Mouse (Mus musculus): Measurements from ENCODE around the gene Nfix.

Gene Nfix

GRCm38 (mm10) chr8:84738715-84739400 is 61.3 kb downstream of the Nfix start:
- DNase-seq (ENCODE audit: low read depth, low spot score): no peak

DNA sequence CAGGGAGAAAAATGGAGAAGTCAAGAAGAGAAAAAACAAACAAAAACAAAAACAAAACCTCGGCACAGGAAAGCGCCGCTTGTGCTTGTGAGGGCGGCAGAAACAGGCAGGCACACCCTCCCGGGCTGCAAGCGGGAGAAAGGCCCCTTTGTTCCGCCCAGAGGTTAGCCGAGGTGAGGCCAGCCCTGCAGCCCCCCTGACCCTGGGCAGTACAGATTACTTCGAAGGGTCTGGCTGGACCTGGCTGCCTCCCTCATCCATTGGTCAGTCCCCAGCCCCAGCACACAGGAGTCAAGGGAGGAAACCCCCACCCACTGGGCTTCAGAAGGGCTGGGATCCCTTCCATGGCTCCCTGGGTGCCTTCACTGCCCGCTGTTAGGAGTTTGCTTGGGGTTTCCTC is 61.9 kb downstream of the Nfix start:
- no peak for DNase-seq (ENCODE audit: low read depth, low spot score)

DNA sequence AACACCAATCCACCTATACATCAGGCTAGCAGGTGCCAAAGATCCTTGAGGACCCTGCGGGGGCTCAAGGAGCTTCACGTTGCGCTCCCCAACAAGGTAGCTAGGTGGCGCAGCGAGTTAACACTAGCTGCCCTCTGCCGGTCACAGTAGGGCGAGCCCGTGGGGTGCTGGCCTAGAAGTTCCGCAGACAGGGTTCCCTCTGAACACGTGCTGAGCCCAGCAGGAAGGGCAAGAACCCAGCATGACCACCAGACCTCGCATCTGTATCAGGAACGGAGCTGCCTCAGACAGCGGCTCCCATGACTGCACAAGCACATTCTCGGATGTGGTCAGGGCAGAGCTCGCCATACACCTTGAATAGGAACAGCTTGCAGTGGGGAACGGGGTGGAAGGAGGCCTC is 62.5 kb downstream of the Nfix start:
- peak; percentile 58 for DNase-seq (ENCODE audit: low read depth, low spot score)

DNA sequence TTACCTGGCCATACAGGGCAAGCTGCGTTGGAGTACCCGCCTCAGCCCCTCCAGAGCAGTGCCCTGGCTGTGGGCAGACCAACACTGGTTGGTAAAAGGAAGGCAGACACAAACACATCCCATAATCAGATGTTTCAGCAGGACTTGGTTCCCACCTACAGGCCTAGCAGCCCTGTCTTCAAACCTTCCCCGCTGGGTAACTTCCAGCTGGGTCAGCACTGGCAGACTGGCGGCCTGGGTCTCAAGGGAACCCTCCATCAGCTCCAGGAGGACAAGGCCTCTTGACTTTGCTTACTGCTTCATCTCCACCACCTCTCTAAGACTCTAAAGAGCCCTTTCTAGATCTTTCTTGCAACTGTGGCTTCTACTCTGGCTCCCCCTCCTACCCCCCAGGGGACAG is 63.6 kb downstream of the Nfix start:
- DNase-seq (ENCODE audit: low read depth, low spot score): no peak

GRCm38 (mm10) chr8:84735597-84735996 is 64.5 kb downstream of the Nfix start:
- DNase-seq (ENCODE audit: low read depth, low spot score): no peak

DNA sequence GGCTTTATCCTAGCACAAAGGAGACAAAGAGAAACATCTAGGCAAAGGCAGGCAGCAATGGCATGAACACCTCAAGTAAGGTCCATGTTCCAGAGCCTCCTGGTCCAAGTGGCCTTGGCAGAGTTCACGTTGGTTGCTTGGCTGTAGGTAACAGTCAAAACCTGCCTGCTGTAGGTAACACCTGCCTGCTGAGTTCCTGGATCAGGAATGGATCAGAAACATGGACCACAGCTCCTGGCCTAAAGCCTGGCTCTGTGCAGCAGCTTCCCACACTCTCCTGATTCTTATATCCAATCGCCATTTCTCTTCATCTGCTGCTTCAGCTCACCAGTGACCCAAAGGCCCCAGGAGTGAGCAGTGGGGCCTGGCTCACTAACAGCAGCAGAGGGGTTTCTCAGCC is 65.5 kb downstream of the Nfix start:
- no peak for DNase-seq (ENCODE audit: low read depth, low spot score)

DNA sequence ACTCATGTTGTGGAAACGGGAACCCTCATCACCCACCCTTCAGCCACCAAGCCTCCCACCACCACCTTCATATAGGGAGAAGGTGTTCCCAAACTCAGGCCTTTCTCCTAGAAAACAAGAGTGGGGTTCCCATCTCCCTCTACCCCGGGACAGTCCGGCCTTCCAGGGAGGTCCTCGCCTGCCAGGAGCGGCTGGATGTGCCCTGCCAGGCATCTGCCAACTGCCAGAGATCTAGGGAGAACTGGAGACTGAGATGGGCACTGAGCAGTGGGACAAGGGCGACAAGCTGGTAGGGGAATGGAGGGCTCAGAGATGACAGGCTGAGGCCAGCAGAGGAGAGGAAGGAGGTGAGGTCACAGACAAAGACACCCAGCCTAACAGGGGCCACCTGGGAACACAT is 66.2 kb downstream of the Nfix start:
- DNase-seq (ENCODE audit: low read depth, low spot score): no peak

DNA sequence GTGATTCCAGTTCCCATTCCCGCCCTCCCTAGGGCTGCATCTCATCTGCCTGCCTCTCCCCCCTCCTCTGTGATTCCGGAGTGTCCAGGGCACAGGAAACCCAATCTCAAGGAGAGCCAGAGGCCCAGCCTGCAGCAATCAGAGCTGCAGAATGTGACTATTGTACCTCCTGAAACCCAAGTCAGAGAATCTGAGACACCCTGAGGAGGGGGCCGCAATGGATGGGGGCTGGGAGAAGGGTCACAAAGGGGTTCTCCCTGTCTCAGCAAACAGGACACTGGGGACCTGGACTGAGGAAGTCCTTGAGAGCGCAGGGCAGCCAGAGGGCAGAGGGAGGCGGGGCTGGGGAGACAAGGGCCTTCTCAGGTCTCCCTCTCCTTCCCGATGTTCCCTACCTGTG is 67.1 kb downstream of the Nfix start:
- no peak for DNase-seq (ENCODE audit: low read depth, low spot score)

DNA sequence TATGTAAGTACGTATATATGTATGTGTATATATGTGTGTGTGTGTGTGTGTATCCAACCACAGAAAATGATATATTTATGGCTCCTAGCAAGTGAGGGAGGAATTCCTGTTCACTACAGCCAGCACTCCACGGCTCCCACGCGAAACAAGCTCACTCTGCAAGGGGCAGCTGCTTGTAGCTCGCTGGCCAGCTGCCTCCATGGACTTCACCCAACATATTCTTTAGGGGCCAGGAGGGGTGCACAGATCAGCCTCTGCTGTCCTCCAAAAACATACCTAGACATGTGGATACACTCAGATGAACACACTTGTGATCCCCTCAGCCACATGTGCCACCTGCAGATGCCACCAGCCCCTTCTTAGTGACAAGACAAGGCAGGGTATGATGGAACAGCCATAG is 67.6 kb downstream of the Nfix start:
- DNase-seq (ENCODE audit: low read depth, low spot score): no peak

GRCm38 (mm10) chr8:84731371-84732177 is 68.6 kb downstream of the Nfix start:
- no peak for DNase-seq (ENCODE audit: low read depth, low spot score)

GRCm38 (mm10) chr8:84730541-84731370 is 69.4 kb downstream of the Nfix start:
- DNase-seq (ENCODE audit: low read depth, low spot score): no peak

GRCm38 (mm10) chr8:84729921-84730362 is 70.2 kb downstream of the Nfix start:
- no peak for DNase-seq (ENCODE audit: low read depth, low spot score)

DNA sequence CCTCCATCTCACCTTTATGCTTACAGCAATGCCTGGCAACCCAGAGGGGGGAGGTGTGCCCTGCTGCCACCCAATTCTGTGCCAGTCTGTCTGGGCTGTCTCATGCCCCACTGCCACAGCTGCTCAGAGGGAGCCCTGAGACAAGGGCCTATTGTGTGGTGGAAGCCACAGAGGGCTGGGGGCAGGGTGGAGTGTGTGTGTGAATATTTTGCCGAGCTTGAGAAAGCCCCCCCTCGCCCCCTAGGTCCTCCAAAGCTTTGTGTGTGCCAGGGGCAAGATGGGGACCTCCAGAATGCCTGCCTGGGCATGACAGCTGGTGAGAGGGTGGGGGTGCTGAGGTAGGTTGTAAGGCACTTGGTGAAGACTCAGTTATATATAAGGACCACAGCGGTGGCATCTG is 71.7 kb downstream of the Nfix start:
- DNase-seq (ENCODE audit: low read depth, low spot score): no peak

- DNase-seq (ENCODE audit: low read depth, low spot score): no peak
These were observed 74.2 kb downstream of the Nfix start for GRCm38 (mm10) chr8:84725941-84726259.

DNA sequence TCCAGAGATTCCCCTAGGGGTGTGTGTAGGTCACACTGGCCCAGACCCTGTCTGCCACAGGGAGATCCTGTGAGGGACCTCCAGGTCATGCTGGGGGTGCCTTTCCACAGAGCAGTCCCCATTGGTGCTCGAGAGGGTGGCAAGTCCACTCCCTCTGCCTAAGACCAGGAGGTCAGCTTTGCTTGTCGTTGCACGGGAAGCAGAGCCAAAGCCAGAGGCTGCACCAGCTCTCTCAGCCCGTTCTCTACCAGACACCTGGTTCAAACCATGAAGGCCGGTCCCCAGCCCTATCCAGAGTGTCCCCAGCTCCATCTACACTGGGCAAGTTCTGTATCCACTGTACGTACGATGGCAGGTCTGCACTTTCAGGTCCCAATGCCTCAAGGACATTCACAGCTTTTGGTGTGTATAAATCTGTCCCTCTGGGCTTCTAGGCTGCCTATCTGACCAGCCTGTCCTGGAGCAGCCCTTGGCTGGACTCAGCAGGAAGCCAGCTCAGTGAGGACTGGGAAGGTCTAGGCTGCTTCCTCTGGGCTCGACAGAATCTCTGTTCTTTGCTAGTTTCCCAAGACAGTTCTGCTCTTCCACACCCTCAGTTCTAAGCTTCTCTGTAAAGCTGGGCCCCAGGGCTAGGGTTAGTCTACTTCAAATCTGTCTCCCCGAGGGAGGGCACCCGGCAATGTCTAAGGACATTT is 74.8 kb downstream of the Nfix start:
- DNase-seq (ENCODE audit: low read depth, low spot score): no peak

DNA sequence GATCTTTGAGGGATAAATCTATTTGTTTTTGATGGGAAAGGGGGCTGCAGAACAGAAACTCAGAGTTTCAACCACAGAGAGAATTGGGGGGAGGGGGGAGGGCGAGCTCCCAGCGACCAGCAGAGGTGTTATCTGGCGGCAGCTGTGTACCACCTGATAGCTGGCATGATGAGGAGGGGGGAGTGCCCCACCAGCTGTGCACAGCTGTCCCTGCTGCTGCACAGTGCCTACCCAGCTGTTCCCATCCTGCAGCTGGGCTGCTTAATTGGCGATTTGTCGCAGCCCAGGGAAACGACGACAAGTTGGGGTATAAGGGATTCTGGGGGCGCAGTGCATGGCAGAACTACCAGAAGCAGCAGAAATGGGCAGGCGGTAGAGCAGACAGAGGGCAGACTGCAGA is 75.5 kb downstream of the Nfix start:
- no peak for DNase-seq (ENCODE audit: low read depth, low spot score)

DNA sequence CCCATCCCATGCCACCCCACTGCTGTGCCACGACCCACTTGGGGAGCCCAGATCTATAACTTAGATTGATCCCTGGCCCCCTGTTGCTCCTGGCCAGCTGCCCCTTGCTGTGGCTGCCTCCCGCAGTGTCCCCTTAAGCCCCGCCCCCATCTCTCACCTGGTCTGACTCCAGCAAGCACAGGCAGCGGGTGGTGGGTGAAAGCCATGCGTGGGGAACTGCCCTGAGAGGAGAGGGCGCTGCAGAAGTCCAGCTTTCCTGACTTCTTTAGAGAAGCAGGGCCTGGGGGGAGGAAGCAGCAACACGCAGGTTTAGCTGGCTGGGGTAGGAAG is 76.6 kb downstream of the Nfix start:
- no peak for DNase-seq (ENCODE audit: low read depth, low spot score)

GRCm38 (mm10) chr8:84722850-84723570 is 77.1 kb downstream of the Nfix start, which contains the start of gene G430095P16Rik:
TSS of gene G430095P16Rik (plus strand) at chr8:84723007.
- DNase-seq (ENCODE audit: low read depth, low spot score): no peak

- DNase-seq (ENCODE audit: low read depth, low spot score): no peak
These were observed 77.7 kb downstream of the Nfix start for GRCm38 (mm10) chr8:84722530-84722849.

DNA sequence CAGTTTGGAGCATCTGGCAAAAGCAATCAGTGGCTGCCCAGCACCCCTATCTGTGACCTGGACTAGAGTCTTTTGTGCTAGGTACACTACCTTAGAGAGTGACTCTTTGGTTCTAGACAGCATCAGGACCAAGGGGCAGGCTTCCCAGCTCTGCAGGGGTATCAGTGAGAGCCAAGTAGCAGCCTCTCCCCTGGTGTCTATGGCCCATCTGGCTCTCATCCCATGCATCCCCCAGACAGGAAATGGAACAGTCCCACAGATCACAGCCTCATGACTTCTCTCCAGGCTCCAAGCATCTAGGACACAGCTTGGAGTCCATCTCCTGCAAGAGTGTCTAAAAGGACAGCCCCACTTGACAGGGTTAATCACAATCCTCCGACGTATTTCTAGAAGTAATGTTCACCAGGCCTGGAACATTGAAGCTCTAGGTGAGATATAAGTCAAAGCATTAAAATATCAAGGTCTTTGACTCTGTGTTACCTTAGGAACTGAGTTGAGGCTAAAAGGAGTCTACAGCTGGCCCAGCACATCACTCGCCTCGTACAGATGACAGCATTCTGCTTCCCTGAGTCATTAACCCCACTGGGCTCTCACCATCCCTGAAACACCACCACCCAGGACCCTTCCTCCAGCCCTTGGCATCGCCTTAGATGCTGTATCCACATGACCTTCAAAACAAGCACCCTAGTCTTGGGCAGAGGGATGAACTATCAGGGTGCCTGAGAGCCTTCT is 81.0 kb downstream of the Nfix start:
- no peak for DNase-seq (ENCODE audit: low read depth, low spot score)

GRCm38 (mm10) chr8:84718476-84718875 is 81.7 kb downstream of the Nfix start:
- DNase-seq (ENCODE audit: low read depth, low spot score): no peak

All from retina, adult 2 months (tissue).